Mouse (Mus musculus) A20 (cell line): ENCODE results near the gene Pex5.

Source experiments
- DNase-seq: peaks from one replicate; pipeline ENCODE4 v3.0.0-alpha.2; 2011; ENCODE audit warnings: low read depth, low spot score

The Pex5 gene

GRCm38 (mm10) chr6:124414927-124415325 lies at the start of gene Pex5:
TSS of gene Pex5 (minus strand) at chr6:124415067.
- DNase-seq, result peak; percentile 92

- DNase-seq, result no peak
These were observed 49.0 kb upstream of the Pex5 start for GRCm38 (mm10) chr6:124463881-124464291.

DNA sequence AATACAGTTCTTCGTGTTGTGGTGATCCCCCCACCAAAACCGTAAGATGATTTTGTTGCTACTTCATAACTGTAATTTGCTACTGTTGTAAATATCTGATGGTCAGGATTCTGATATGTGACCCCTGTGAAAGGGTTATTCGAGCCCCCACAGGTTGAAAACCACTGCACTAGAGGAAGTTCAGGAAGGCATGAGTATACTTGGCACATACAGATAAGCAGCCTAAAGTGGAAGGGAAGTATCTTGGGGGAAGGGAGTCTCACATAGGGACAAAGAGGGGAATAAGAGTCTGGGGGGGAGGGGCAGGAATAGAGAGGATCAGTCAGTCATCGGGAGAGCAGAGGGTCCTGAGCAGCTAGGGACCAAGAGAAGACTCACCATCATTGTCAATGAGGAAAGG lies 44.5 kb upstream of the Pex5 start:
- DNase-seq, result no peak

GRCm38 (mm10) chr6:124458505-124458904 lies 43.6 kb upstream of the Pex5 start:
- no peak for DNase-seq

GRCm38 (mm10) chr6:124457827-124458226 lies 43.0 kb upstream of the Pex5 start:
- DNase-seq, result no peak

GRCm38 (mm10) chr6:124456243-124456642 lies 41.4 kb upstream of the Pex5 start:
- DNase-seq, result no peak

GRCm38 (mm10) chr6:124453756-124454155 lies 38.9 kb upstream of the Pex5 start:
- no peak for DNase-seq

DNA sequence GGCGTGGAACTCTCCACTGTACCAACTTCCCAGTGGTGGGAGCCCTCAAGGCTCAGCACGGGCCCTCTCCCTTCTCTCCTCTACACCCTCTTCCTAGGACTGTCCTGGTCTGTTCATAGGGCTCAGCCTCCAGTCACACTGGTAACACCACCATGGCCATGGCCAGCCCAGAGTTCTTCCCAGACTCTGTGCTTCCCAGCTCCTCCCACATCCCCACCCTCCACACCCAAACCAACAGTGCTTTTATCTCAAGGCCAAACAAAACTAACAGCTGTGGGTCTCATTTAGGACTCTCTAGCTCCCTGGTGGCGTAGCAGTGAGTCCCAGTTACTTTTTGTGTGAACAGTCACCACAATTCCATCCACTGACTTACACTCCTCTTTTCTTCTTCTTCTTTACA lies 37.1 kb upstream of the Pex5 start:
- DNase-seq, result no peak

DNA sequence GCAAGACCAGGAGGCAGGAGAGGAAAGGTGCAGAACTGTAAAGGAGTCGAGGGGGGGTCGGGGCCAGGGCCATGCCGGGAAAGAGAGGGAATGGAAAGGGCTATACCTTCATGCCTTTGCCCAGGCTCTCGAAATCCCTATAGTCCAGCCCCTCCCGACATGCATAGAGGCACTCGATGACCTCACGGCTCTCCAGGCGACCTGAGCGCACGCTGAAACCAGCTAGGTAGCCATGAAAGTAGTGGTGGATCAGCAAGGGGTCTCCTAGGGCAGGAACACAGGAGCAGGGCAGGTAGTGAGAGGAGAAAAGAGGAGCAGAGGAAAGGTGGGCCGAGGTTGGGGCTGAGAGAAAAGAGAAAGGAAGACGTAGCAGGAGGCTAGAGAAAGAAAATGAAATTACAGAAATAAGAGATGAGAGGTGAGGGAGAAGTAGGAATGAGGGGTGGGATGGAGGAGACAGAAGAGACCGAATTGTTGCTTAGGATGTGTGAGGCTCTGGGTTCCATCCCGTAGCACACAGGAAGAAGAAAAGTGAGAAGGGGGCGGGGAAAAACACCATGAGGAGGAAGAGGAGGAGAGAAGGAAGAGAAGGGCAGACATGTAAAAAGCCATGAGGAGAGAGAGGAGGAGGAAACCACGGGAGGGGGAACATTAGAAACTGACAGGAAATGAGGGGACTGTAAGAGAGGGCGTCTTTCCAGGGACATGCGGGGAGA lies 35.0 kb upstream of the Pex5 start:
- no peak for DNase-seq

DNA sequence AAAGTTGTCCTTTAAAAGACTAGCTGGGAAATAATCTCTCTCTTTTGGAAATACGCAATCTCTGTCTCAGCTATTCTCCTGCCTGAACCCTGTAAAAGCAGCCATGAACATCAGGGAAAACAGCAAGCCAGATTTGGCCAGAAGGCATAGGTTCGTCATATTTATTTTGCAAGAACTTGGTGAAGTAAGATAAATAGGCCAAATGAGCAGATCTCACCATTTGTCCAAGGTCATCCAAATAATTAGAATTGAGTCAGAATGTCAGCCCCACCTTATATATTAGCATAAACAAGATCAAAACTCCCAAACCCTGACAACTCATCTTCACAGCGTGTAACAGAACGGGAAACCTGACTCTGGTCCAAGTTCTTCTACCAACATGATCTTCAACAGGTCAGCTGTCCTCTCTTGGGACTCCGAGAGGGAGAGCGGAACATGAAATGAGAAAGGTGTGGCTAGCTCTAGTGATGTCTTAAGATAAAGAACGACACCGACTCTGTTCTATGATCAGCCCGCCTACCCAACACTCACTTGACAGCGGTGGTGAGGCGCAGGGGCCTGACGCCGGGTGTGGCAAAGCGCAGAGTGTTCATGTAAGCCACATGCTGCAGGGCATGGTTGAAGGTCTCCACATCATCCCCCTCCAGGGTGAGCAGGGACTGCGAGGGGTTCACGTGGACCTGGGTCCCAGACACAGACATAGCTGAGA lies 34.2 kb upstream of the Pex5 start:
- no peak for DNase-seq

GRCm38 (mm10) chr6:124448186-124448852 lies 33.5 kb upstream of the Pex5 start:
- peak; percentile 29 for DNase-seq

DNA sequence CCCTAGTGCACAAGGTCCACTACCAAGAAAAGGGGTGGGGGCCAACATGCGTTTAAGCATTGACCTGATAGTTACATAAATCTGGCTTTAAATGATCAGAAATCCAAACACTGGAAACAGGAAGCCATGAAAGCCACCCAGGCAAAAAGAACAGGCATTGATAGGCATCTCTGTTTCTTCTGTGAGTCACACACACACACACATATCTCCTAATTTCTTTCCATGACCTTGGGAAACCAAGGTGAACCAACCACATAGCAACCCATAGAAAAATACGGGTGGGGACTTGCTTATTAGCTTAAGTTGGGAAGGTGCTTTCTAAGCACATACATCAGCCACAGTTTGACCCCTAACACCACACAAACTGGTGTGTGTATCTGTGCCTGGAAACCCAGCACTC lies 32.5 kb upstream of the Pex5 start:
- DNase-seq, result no peak

GRCm38 (mm10) chr6:124446459-124446858 lies 31.6 kb upstream of the Pex5 start:
- no peak for DNase-seq

- no peak for DNase-seq
These were observed 31.2 kb upstream of the Pex5 start for GRCm38 (mm10) chr6:124446024-124446423.

- no peak for DNase-seq
These were observed 28.5 kb upstream of the Pex5 start for GRCm38 (mm10) chr6:124443338-124443737.

GRCm38 (mm10) chr6:124436245-124436644 lies 21.4 kb upstream of the Pex5 start:
- no peak for DNase-seq

DNA sequence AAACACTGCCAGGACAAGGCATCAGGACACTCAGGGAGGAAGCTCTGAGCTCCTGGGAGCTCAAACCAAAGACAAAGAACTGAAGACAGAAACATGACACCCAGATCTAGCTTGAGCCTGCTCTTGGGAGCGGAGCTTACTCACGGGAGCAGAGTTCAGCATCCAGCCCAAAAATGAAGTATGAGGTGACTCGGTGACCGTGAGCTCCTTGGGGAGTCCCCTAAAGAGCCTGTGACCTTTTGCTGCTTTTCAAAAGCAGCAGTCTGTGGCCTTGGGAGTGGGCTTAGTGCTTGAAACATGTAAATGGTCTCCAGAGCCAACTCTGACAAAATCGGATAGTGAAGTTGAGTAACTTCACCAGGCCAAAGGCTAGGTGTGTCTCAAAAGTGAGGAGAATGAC lies 20.3 kb upstream of the Pex5 start:
- no peak for DNase-seq

- peak; percentile 3 for DNase-seq
These were observed 18.9 kb upstream of the Pex5 start for GRCm38 (mm10) chr6:124433688-124434324.

DNA sequence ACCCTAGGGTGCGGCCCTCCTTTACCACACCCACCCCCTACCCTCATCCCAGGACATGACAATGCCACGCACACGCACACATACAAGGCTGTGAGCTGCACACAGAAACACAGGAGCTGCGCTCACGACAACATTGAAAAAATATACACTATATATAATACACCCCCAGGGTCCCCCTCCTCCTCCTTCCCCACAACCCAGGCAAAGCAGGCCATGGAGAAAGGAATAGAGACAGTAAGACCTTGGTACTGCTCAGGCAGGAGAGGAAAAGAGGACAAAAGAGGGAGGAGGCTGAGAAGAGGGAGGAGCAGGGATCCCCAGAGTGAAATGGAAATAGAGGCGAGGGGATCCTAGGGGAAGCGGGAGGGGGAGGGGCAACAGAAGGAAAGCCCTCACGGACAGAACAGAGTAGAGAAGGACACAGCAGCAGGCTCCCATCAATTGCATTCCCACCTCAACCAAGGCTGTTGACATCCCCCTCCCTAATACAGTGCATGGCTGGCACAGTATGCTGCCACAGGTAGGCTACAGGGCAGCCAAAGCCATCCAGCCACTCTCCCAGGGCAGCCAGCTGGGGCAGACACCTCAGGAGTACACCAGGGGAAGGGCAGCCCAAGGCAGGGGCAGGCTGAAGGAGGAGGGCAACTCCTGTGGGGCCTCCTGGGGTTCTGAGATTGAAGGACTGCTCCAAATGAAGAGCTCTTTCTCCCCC lies 16.1 kb upstream of the Pex5 start:
- DNase-seq, result no peak

- DNase-seq, result no peak
These were observed 15.5 kb upstream of the Pex5 start for GRCm38 (mm10) chr6:124430379-124430778.

GRCm38 (mm10) chr6:124427791-124428576 lies 13.1 kb upstream of the Pex5 start:
- no peak for DNase-seq
